Mouse (Mus musculus) kidney, postnatal 36 days (tissue): ENCODE data around the gene Ltb.

Experiments used
- DNase-seq, 2 experiments: peaks; one replicate each; pipeline ENCODE4 v3.0.0; 2021 to 2022; ENCODE audit warnings: mixed read lengths in 2 of 2

Gene Ltb

GRCm38 (mm10) chr17:35193881-35194843 is at the start of gene Ltb:
Gene Ltb, plus strand, starts transcription at chr17:35194439.
- no peak for DNase-seq

GRCm38 (mm10) chr17:35146139-35146538 is 48.1 kb upstream of the Ltb start:
- DNase-seq = no peak

- no peak for DNase-seq
Measured at GRCm38 (mm10) chr17:35147348-35147747, 46.9 kb upstream of the Ltb start.

GRCm38 (mm10) chr17:35147922-35148639 is 46.2 kb upstream of the Ltb start:
- DNase-seq = no peak

- DNase-seq = peak; percentile 44 to 50
Measured at GRCm38 (mm10) chr17:35152121-35152520, 42.1 kb upstream of the Ltb start.

- no peak for DNase-seq
Measured at GRCm38 (mm10) chr17:35153077-35153476, 41.2 kb upstream of the Ltb start.

GRCm38 (mm10) chr17:35153931-35154330 is 40.3 kb upstream of the Ltb start:
- no peak for DNase-seq

- DNase-seq = no peak
Measured at GRCm38 (mm10) chr17:35154616-35155015, 39.6 kb upstream of the Ltb start.

- DNase-seq = no peak
Measured at GRCm38 (mm10) chr17:35155451-35155850, 38.8 kb upstream of the Ltb start.

GRCm38 (mm10) chr17:35156461-35157200 is 37.6 kb upstream of the Ltb start:
- no peak for DNase-seq

GRCm38 (mm10) chr17:35157254-35157653 is 37.0 kb upstream of the Ltb start:
- DNase-seq = no peak

GRCm38 (mm10) chr17:35157661-35158175 is 36.5 kb upstream of the Ltb start:
- DNase-seq = no peak

- no peak for DNase-seq
Measured at GRCm38 (mm10) chr17:35158850-35159593, 35.2 kb upstream of the Ltb start.

- DNase-seq = no peak
Measured at GRCm38 (mm10) chr17:35159638-35160037, 34.6 kb upstream of the Ltb start.

- DNase-seq = no peak
Measured at GRCm38 (mm10) chr17:35161421-35161820, 32.8 kb upstream of the Ltb start.

GRCm38 (mm10) chr17:35162121-35162520 is 32.1 kb upstream of the Ltb start:
- DNase-seq = no peak

GRCm38 (mm10) chr17:35162730-35163129 is 31.5 kb upstream of the Ltb start:
- DNase-seq = peak; percentile 54 to 73

GRCm38 (mm10) chr17:35163326-35164081 is 30.7 kb upstream of the Ltb start:
- no peak for DNase-seq

- DNase-seq = peak in 1 of 2 experiments; percentile 39
Measured at GRCm38 (mm10) chr17:35164218-35164567, 30.0 kb upstream of the Ltb start.

GRCm38 (mm10) chr17:35164568-35165450 is 29.4 kb upstream of the Ltb start, which contains the start of gene Prrc2a:
Gene Prrc2a, minus strand, starts transcription at chr17:35164897.
- DNase-seq = peak; percentile 97 to 99
